Mouse (Mus musculus): ENCODE results near the gene Nebl.

Nebl gene

DNA sequence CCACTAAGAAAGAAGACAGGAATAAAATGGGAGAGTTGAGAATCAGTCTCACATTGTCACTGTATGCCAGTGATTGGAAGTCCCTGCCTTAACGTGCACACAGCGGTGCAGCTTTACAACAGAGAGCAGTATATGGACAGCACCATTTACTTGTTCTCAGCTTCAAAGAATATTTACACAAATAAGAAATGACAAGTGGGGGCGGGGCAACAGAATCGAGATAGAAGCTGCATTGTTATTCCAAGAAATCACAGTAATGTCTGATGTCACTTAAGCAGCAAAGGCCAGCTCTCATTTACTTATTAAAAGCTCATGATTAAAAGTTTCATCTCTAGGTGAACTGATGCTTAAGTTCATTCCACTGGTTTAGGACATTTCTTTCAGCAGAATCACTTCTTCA is 328.8 kb downstream of the Nebl start:
- DNase-seq (ENCODE audit: low read depth) = no peak

DNA sequence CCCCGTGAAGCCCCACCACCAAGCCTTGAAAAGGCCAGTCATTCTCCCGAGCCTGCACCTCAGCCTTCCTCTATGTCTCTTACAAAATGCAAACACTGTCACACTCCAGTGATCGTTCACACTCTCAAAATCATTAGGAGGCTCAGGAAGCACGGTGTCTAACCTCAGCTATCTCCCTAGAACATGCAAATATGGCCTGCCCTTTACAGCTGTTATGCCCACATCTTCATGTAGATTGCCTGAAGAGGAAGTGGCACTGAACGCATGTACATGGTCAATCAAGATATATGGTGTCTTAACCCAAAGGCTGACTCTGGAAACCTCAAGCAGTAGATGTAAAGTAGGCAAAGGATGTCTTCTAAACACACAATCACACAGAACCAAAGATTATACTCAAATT is 335.0 kb downstream of the Nebl start:
- DNase-seq (ENCODE audit: low read depth) = peak; percentile 24

DNA sequence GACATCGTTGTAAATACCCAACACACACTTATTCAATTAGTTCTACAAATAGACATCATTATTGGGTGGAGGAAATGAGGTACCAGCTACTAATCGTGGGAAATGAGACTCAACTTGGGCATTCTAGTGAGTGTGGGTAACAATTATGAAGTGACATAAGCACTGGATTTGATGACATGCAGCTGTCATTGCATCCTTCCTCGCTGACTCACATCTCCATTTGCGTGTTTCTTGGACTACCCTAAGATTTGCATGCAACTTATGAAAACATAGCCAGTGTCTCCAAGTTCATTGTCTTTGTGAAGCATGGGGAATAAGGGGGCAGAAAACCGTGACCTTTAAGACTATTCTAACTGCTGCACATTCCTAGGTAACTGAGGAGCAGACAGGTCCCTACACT is 339.9 kb downstream of the Nebl start:
- no peak for DNase-seq (ENCODE audit: low read depth)

DNA sequence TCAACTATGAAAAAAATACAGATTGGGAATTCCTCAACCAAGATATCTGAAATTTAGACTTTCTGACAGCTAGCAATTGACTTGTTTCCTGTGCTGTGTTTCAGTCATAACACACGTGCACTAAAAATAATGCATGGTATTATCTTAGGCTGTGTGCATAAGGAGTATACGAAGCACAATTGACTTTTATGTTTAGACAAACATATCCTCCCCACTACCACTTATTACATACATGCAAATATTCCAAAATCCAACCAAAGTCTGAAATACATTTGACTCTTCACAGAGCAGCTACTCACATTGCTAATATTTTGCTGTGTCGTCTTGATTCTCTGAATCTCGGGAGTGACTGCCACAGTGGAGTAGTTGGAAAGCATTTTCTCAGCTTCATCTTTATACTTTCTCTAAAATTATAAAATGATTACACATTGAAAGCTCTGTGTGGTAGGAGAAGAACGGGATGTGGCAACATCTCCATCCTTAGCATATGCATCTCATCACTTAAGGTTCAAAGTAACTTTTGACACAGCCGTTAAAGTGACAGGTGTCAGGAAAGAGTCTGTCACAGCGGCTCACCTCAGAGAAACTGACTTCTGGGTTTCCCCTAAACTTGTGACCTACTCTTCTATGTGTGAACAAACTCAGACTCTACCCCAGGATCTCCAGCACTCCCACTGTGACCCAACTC is 340.6 kb downstream of the Nebl start:
- DNase-seq (ENCODE audit: low read depth) = no peak

DNA sequence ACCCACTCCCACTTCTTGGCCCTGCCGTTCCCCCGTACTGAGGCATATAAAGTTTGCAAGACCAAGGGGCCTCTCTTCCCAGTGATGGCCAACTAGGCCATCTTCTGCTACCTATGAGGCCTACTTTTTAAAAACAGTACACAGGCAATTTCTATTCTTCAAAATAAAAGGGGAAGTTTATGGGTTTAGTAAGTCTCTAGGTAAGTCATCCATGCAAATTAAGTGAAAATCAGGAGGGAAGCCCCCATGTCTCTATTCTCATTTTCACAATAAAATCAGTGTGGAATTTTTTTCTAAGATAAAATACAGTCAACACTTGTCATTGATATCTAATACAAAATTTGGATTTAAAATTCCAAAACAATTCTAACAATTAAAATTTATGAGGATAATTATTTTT is 341.4 kb downstream of the Nebl start:
- no peak for DNase-seq (ENCODE audit: low read depth)

DNA sequence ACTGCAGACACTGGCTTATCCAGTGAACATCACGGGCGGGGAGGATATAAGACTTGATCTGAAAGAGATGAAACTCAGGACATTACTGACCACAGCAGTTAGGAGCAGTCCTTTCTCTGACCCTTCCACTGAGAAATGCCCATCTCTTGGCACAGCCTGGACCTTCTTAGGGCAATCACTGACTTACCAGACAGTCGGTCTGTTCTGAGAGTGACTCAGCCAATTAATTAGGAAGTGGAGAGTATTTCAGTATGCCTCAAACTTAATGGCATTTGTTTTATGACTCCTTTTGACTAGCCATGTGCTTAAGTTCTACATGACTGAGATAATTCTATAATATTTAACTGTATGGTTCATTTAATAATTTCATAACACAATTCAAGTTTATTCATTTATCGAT is 341.9 kb downstream of the Nebl start:
- DNase-seq (ENCODE audit: low read depth) = peak; percentile 30

DNA sequence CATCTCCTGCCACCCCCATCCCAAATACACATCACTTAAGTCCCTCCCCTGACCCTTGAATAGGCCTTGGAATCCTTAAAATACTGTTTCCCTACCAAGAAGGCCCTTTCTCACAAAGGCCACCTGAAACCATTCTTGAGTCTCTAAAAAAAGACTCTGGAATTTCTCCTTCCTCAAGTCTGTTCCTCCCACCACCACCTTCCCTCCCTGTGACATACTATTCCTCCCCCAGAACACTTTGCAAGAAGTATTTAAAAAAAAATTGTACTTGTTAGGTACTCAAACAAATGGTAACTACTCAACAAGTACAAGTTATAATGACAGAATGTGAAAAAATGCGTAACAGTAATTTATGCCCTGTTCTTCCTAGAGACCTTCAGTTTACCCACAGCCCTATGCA is 349.0 kb downstream of the Nebl start:
- no peak for DNase-seq (ENCODE audit: low read depth)

DNA sequence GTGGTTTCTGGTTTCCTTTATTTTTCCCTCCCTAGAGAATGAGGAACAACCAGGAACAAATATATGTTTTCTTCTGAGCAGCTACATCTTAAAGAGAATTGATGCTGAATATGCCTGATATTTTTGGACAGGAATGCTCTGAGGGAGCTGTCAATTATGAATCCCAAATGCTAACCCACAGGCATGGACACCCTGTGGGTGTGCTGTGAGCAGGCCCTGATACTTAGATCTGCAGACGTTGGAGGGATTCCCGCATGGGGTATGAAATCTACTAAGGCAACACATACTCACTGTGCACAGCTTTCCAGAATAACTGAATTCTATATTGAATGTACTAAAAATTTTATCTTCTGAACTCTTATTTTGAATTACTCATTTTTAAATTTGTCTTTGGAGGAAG is 355.3 kb downstream of the Nebl start:
- DNase-seq (ENCODE audit: low read depth) = no peak

DNA sequence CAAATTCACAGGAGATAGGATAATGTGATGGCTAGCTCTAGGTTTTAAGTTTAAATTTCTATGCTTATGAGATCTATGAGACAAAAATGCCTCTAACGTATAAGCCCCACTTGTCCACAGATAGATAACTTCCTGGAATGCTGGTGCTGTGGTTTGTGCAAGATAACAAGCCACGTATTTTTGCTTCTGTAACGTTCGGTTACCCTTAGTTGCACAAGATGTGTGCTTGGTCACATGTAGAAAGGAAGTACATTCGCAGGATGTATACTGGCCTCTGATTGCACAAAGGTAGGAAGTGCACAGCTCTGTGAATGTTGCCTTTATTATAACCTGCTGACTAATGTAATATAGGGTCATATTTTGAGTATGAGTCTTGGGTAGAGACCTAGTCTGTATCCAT is 365.6 kb downstream of the Nebl start:
- DNase-seq (ENCODE audit: low read depth) = peak; percentile 93

DNA sequence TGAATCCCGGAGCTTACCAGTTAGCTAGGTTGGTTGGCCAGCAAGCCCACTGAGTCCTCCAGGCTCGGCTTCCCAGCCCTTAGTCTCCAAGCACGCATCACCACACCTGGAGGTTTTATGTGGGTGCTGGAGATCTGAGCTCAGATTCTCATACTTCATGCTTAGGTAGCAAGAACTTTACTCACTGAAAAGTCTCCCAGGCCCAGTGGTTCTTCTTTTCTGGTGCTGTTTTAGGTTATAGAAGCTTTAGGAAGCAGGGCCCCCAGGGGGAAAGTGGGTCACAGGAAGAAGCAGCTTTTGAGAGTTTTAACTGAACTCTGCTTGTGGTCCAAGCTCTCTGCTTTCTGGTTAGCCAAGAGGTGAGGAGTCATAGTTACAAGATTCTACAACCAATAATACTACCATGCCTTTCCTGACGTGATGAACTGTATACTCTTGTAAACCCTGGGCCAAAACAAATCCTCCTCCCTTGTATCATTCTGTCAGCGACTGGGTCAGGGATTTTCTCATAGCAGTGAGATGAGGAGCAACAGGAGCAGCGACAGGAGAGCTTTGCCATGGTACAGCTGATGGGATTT is 366.2 kb downstream of the Nebl start:
- peak; percentile 77 for DNase-seq (ENCODE audit: low read depth)

DNA sequence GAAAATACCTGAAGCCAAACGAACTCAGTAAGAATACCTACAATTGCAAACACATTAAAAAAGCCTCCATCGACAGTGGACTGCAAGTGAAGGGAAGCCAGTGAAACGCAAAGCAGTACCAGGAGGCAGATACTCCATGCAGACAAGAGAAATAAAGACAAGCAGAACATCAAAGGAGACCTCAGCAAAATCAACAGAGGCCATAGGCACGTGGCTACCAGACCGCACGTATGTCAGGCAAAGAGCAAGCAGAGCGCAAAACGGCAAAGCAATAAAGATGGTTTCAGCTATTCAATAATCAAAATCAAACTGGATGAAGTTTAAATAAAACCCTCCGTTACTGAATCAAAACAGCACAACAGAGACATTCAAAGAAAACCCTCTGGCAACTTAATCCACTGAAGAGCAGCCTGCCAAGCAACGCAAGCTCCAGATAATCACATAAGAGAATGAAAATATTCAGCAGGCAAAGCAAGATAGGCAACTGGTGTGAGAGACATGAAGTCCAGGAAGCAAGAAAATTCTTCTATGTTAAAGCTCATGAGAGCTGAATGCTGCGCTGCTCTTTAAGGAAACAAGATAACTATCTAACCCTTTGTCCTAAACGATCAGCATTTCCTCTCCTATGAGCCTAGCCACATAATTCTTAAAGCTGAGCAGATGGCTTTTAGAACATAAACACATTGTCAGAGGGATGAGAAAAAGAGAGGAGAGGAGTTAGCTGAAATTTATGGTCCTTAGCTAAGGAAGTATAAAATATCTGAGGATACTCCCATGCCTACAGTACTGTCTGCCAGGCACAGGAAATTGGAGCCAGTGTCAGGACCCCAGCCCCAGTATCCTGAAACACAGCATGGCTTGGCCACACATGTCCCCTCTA is 367.7 kb downstream of the Nebl start:
- peak; percentile 67 for DNase-seq (ENCODE audit: low read depth)

DNA sequence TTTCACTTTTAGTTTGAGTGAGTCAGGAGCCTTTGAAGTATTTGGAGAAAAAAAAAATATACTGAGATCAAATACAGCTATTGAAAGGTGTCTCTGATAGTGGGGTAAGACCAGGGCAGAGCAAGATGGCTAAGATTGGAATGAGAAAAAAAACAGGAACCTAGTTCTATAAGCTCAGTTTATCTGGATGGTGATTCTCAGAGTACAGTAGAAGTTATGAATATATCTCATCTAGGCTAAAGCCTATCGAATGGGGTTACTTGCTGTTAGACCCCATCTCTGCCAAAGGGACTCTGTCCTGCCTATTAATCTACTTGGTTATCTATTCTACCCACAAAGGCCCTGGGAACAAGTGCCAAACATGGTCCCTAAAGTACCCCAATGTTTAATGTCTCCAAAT is 369.1 kb downstream of the Nebl start:
- peak; percentile 3 for DNase-seq (ENCODE audit: low read depth)

DNA sequence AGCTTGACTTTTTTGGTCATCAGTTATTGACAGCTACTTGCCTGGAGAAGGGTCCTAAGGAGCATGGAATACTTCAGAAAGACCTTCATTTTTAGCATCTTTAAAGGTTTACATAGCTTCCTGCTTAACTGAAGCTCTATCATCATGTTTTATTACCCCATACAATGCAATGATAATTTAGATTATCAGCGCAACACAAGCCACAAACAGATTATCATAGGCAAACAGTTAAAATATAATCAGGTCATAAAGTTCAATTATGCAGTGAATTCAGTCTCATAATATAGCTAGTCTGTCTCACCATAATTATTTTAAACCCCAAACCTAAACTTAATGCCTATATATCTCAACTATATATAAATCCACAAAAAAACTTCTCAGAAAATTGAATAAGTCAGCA is 386.6 kb downstream of the Nebl start:
- DNase-seq (ENCODE audit: low read depth) = no peak

DNA sequence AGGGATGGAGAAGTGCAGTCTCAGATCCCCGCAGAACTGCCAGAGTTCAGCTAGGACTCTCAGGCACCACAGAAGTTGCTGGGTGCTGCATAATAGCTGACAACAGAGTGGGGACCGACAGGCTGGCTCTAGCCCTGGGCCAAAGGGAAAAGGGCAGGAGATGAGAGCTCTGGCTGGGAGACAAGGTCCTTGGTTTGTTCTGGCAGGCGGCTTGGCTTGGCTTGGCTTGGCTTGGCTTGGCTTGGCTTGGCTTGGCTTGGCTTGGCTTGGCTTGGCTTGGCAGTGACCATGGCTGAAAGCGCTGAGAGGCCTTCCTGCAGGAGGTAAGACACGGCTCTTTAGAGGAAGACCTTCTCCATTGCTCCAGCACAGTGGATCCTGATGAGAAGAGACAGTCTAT is 395.8 kb downstream of the Nebl start:
- DNase-seq (ENCODE audit: low read depth) = no peak

DNA sequence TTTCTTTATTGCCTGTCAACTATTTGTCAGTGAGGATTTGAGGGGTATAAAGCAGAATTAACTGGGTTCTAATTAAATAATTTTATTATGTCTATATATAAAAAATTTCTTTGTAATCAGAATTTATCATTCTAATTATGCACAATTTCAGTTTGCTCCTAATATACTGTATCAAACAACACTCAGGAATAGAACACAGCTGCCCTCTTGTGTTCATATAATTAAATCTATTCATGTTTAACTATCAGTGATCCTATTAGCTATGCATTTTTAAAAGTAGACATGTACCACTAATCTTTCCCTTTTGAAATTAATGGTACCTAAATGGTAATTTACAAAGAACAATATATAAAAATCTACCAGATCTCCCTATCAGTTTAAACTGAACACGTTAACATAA is 404.7 kb downstream of the Nebl start:
- peak; percentile 28 for DNase-seq (ENCODE audit: low read depth)

DNA sequence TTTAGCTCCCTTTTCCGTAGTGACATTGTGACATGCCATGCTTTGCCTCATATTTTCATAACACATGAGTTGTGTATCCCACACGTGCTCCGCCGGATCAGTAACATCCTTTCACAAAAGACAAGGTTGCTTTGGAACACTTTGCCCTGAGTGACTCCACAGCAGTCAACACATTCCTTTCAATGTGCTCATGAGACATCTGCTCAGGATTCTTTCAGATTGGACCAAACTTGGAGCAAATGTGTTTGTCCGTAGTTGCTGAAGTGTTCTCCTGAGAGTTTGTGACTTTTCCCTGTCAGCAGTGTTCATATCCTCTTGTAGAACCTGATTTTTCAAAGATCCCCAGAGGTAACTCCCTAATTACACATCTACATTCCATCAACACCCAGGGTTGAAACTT is 414.4 kb downstream of the Nebl start:
- no peak for DNase-seq (ENCODE audit: low read depth)

DNA sequence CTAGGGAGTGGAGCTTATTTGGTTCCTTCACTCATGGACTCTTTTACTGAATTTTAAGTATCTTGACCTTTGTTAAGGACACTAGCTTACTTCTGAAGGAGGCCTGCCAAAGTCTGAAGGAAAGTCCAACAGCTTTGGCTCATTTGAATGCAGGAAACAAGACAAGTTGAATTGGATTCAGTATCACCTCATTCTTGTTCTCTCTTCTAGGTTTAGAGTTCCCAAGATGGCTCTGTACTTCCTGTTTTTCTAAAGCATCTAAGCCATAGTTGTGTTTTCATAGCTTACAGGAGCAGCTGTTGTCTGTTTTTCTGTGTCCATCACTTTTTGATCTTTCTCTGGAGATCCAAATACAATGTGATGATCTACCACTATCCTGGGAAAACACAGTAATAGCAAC is 429.9 kb downstream of the Nebl start:
- DNase-seq (ENCODE audit: low read depth) = no peak

DNA sequence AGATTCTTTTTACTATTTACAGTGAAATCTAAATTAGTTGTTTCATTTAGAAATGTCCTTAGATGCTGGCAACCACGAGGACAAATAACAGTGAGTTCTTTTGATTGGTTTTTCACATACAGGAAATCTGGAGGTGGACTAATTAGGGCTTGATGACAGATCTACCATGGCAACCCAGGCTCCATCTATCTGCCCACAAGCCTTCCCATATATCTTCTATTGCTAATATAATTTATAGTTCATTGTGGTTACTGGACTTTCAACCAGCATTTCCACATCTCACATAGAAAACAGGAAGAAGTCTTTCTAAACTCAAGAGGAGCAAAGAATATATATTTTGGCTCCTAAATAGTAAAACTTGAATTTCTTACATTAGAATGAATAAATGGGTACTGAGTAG is 433.8 kb downstream of the Nebl start:
- DNase-seq (ENCODE audit: low read depth) = no peak

DNA sequence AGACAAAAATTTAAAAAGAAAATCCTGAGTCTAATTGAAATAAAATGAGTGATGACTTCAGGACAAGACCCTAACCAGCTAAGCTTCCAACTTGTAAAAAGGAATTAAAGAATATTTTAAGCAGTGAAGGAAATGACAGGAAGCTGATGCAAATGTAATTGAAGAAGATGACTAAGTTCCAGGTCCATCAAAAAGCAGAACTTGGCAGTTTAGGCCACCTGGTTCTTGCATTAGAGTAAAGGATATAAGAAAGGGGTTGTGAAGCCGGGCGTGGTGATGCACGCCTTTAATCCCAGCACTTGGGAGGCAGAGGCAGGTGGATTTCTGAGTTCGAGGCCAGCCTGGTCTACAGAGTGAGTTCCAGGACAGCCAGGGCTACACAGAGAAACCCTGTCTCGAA is 436.0 kb downstream of the Nebl start:
- peak; percentile 39 for DNase-seq (ENCODE audit: low read depth)
